Mouse (Mus musculus) neural tube, embryonic 13.5 days (tissue): Measurements from ENCODE around the gene Tmcc1. TPM values are rescaled to one million over a fixed set of nuclear protein-coding genes. Genes with fewer than 3 reads are reported as not detected.
"Not testable (repeated sequence)": the region's sequence is repeated elsewhere in the genome, so short reads cannot be mapped to it uniquely, and the experiment has no call there.

ENCODE experiments used
- ATAC-seq: fragments of 200-750 bp; cut with Nextera tagmentation; 2 replicates; pipeline ENCODE4 v1.8.0; 2017; ENCODE audit warnings: low read depth, mild to moderate bottlenecking, moderate TSS enrichment, moderate library complexity
- H3K27ac ChIP-seq: fragments of 300-500 bp; sonication (generic); replicated peaks from 2 replicates; pipeline ENCODE4 v1.5.1; 2015; ENCODE audit warnings: moderate library complexity, mild to moderate bottlenecking, inconsistent platforms
- H3K27me3 ChIP-seq: fragments of 300-500 bp; sonication (generic); 2 replicates; pipeline ENCODE4 v1.6.1; 2015; ENCODE audit warnings: mild to moderate bottlenecking, inconsistent platforms
- H3K36me3 ChIP-seq: fragments of 300-500 bp; sonication (generic); 2 replicates; pipeline ENCODE4 v1.6.1; 2015; ENCODE audit warnings: mild to moderate bottlenecking, inconsistent platforms
- H3K4me1 ChIP-seq: fragments of 300-500 bp; sonication (generic); replicated peaks from 2 replicates; pipeline ENCODE4 v1.6.1; 2015; ENCODE audit warnings: inconsistent platforms
- H3K4me2 ChIP-seq: fragments of 300-500 bp; sonication (generic); 2 replicates; pipeline ENCODE4 v1.6.1; 2015; ENCODE audit warnings: inconsistent platforms, mild to moderate bottlenecking, moderate library complexity
- H3K4me3 ChIP-seq: fragments of 300-500 bp; sonication (generic); 2 replicates; pipeline ENCODE4 v1.5.1; 2015; ENCODE audit warnings: mild to moderate bottlenecking, inconsistent platforms
- H3K9ac ChIP-seq: fragments of 300-500 bp; sonication (generic); 2 replicates; pipeline ENCODE4 v1.6.1; 2015; ENCODE audit warnings: moderate library complexity, mild to moderate bottlenecking, inconsistent platforms
- H3K9me3 ChIP-seq: fragments of 300-500 bp; sonication (generic); 2 replicates; pipeline ENCODE4 v1.6.1; 2016; ENCODE audit warnings: inconsistent platforms
- WGBS: fragments of 180-500 bp; shearing (Covaris S2); methylation state at CpG from one replicate; pipeline ENCODE4 v1.1.7; 2015; 5-methylcytosine and 5-hydroxymethylcytosine counted together
- polyA plus RNA-seq: library from polyadenylated mRNA; unstranded; fragments of >200 nt; fragmentation: Nextera tagmentation; extraction: Ambion mirVana; gene quantifications from 2 replicates; pipeline ENCODE4 v1.2.1, GENCODE M21; 2015

Gene Tmcc1
- polyA plus RNA-seq = 32.1 and 32.4 TPM in 2 replicates

DNA sequence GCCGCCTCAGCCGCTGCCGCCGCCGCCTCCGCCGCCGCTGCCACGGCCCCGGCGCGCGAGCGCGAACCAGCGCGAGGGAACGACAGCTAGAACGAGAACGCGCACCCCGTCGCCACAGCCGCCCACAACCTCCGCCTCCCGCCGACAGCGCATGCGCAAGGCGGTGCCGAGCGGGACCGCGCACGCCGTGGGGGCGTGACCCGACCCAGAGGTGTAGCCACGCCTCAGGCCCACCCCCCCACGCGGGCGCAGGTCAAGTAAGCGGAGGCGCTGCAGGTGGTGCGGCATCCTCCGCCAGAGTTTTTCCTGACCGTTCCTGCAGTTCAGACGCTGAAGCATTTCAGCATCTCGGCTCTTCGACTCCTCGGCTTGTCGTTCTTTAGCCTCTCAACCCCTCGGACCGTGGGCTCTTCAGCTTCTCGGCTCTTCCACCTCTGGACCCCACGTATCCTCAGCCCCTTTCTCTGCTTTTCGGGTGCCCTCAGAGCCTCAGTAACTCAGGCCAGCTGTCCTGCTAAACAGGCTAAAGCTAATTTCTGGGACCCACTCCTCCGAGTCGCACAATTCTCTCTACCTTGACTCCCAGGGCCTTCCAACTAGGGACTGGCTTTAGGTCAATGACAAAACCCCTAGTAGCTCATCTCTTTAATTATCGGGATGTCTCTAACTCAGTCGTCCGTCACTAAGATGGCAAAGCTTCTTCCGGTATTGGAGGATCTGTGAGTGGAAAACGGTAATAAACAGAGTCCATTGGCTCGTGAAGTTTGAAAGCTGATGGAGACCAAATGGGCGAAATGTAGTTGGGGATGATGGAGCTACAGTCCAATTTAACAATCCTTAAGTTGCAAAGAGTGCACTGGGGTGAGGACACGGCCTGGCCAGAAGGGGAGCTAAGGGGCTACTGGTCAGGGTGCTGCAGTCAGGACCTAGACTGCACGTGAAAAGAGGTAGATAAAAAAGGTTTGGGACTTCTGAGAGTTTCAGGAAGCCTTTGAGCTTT lies at the start of gene Tmcc1:
Tmcc1 (minus strand) TSS at position 93 of the 1,000 bp plus-strand sequence.
- peak within 1 kb of the TSS; percentile 96 for H3K4me3 ChIP-seq
- H3K9me3 ChIP-seq = no peaks in the 10 kb centered on the region
- H3K4me2 ChIP-seq = peak within 1 kb of the TSS; percentile 94
- H3K4me1 ChIP-seq = peaks cover 38% of the 10 kb centered on the region
- H3K36me3 ChIP-seq = no peaks in the 10 kb centered on the region
- no peaks in the 10 kb centered on the region for H3K27me3 ChIP-seq
- peak within 1 kb of the TSS; percentile 87 for H3K27ac ChIP-seq
- H3K9ac ChIP-seq = peak within 1 kb of the TSS; percentile 94
- under 1% methylated on average over 55 of the region's 68 CpGs for WGBS
- ATAC-seq = peak; percentile 87

GRCm38 (mm10) chr6:116240371-116240770 lies 47.1 kb upstream of the Tmcc1 start:
- Histone ChIP-seq H3K4me1 (no peaks in the 10 kb centered on the region), H3K9ac (no peak overlapping the region), H3K4me3 (no peak overlapping the region), H3K9me3 (no peaks in the 10 kb centered on the region), H3K4me2 (no peak overlapping the region), H3K27ac (no peak overlapping the region), H3K36me3 (peaks cover 79% of the 10 kb centered on the region), H3K27me3 (no peaks in the 10 kb centered on the region)
- WGBS = 82% methylated on average over 2 of the region's 2 CpGs
- ATAC-seq = no peak

- Histone ChIP-seq H3K27me3 (no peaks in the 10 kb centered on the region), H3K36me3 (peaks cover 82% of the 10 kb centered on the region), H3K4me1 (no peaks in the 10 kb centered on the region), H3K4me2 (no peak overlapping the region), H3K9ac (no peak overlapping the region), H3K9me3 (no peaks in the 10 kb centered on the region), H3K27ac (no peak overlapping the region), H3K4me3 (no peak overlapping the region)
- 91% methylated on average over 5 of the region's 5 CpGs for WGBS
- ATAC-seq = no peak
Measured at GRCm38 (mm10) chr6:116238083-116238482, 44.8 kb upstream of the Tmcc1 start.

GRCm38 (mm10) chr6:116235336-116235735 lies 42.0 kb upstream of the Tmcc1 start:
- Histone ChIP-seq H3K4me1 (no peaks in the 10 kb centered on the region), H3K27me3 (no peaks in the 10 kb centered on the region), H3K9me3 (no peaks in the 10 kb centered on the region), H3K4me3 (no peak overlapping the region), H3K4me2 (no peak overlapping the region), H3K36me3 (peaks cover 86% of the 10 kb centered on the region), H3K9ac (no peak overlapping the region), H3K27ac (no peak overlapping the region)
- WGBS = 87% methylated on average over 5 of the region's 5 CpGs
- no peak for ATAC-seq

GRCm38 (mm10) chr6:116234821-116235220 lies 41.5 kb upstream of the Tmcc1 start:
- H3K4me1 ChIP-seq, H3K27me3 ChIP-seq, H3K9ac ChIP-seq, H3K27ac ChIP-seq, ATAC-seq, H3K4me2 ChIP-seq, H3K9me3 ChIP-seq, H3K4me3 ChIP-seq: not testable (repeated sequence)
- H3K36me3 ChIP-seq = peaks cover 85% of the 10 kb centered on the region
- WGBS = 93% methylated on average over 2 of the region's 2 CpGs

DNA sequence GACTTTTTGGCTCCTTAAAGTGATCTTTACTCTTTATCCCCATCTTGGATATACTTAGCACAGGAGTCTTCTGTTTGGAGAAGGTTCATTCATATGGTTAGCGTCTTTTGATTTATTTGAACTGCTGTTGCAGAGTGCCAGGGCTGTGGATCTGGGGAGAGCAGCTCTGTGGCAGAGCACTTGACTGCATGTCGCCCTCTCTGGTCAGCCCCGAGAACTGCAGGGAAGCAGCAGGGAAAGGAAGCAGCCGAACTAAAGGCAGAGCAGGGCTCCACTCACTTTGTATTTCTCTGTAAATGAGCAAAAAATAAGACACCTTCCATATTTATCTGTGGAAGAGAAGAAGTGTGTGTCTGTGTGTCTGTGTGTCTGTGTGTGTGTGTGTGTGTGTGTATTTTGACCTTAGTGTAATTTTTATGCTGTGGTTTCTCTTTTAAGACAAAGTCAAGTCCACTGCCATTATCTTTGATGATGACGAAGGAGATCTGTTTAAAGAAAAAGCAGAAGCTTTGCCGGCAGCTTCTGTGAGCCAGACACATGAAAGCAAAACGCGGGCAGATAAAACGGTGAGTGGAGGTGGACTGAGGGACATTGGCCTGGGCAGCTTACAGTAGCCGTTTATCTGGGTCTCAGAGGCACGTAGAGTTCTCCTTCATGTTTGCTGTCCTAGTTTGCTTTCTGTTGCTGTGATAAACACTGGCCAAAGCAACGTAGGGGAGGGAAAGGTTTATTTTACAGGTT lies 35.7 kb upstream of the Tmcc1 start:
- no peaks in the 10 kb centered on the region for H3K27me3 ChIP-seq
- H3K9me3 ChIP-seq = no peaks in the 10 kb centered on the region
- no peak overlapping the region for H3K4me2 ChIP-seq
- H3K4me1 ChIP-seq = no peaks in the 10 kb centered on the region
- H3K4me3 ChIP-seq = no peak overlapping the region
- H3K9ac ChIP-seq = no peak overlapping the region
- no peak overlapping the region for H3K27ac ChIP-seq
- WGBS = 67% methylated on average over 12 of the region's 12 CpGs
- peaks cover 87% of the 10 kb centered on the region for H3K36me3 ChIP-seq
- ATAC-seq = no peak

DNA sequence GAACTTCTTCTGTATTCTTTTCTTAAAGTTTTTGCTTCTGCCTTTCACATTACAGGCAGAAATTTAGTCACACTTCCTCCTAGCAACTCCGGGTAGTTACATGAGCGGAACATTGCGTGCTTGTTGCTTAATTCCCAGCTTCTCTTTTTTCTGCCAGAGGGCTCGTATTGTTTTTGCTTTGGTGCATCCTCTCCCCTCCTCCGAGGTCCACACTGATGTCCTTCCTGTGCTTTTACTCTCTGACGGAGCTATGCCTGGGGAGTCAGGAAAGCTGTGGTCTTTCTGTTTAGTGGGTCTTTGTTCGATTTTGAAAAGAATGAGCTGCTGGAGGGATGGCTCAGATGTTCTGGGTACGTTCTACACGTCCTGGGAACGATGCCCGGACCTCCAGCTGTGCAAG lies 34.5 kb upstream of the Tmcc1 start:
- 67% methylated on average over 11 of the region's 11 CpGs for WGBS

DNA sequence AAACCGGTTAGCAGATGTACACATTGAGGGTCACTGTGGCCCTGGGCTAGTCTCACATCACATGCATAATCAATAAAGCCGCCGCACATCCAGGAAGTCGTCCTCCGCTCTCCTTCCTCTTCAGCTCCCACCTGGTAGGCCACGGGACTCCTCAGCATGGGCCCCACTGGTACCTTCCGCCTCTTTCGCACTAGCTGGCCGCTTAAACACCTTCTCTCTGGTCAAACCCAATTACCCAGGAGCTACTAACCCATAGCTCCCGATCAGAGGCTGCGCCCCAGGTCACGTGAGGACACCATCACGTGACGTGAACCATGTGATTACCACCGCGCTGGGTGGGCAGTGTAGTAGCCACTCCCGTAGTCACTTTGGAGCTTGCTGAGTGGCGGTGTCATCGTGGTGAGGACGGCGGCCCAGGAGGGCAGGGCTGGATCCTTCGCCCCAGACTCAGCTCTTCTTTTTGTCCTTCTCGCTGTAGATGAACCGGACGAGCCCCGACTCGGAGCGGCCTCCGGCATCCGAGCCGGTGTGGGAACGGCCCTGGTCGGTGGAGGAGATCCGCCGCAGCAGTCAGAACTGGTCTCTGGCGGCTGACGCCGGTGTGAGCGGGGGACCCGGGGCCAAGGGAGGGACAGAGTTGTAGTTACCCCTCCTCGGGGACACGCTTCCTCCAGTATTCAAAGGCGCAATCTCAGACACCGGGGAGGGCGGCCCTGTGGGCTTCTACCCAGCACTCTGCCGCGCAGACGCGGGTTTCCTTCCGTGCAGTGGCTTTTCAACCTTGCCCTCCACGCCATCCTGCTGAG lies 14.6 kb upstream of the Tmcc1 start, which contains the start of gene Washc2:
Washc2 (plus strand) TSS at position 310 of the 806 bp plus-strand sequence.
- peaks cover 29% of the 10 kb centered on the region for H3K4me1 ChIP-seq
- H3K9ac ChIP-seq = peak within 1 kb of the TSS; percentile 86
- H3K9me3 ChIP-seq = no peaks in the 10 kb centered on the region
- H3K4me2 ChIP-seq = peak within 1 kb of the TSS; percentile 89
- H3K27me3 ChIP-seq = no peaks in the 10 kb centered on the region
- H3K36me3 ChIP-seq = peaks cover 27% of the 10 kb centered on the region
- H3K4me3 ChIP-seq = peak within 1 kb of the TSS; percentile 65
- peak; percentile 98 for ATAC-seq
- H3K27ac ChIP-seq = peak within 1 kb of the TSS; percentile 83
- under 1% methylated on average over 51 of the region's 51 CpGs for WGBS

More for the DNA sequence above, 34.5 kb upstream of the Tmcc1 start:
- H3K9me3 ChIP-seq = no peaks in the 10 kb centered on the region
- ATAC-seq = no peak
- no peak overlapping the region for H3K4me2 ChIP-seq
- no peaks in the 10 kb centered on the region for H3K4me1 ChIP-seq
- no peak overlapping the region for H3K9ac ChIP-seq
- H3K36me3 ChIP-seq = peaks cover 86% of the 10 kb centered on the region
- no peak overlapping the region for H3K4me3 ChIP-seq
- H3K27ac ChIP-seq = no peak overlapping the region
- H3K27me3 ChIP-seq = no peaks in the 10 kb centered on the region

GRCm38 (mm10) chr6:116199682-116200081 lies 6.4 kb upstream of the Tmcc1 start:
- Histone ChIP-seq H3K9ac (no peak overlapping the region), H3K27me3 (no peaks in the 10 kb centered on the region; the same call in 1 of the 2 replicates), H3K9me3 (no peaks in the 10 kb centered on the region), H3K4me1 (no peaks in the 10 kb centered on the region), H3K36me3 (no peaks in the 10 kb centered on the region), H3K4me2 (no peak overlapping the region), H3K27ac (no peak overlapping the region), H3K4me3 (no peak overlapping the region)
- 79% methylated on average over 2 of the region's 2 CpGs for WGBS
- no peak for ATAC-seq

- H3K4me2 ChIP-seq = no peak overlapping the region
- H3K4me3 ChIP-seq = no peak overlapping the region
- no peaks in the 10 kb centered on the region for H3K36me3 ChIP-seq
- H3K9me3 ChIP-seq = no peaks in the 10 kb centered on the region
- H3K27me3 ChIP-seq = no peaks in the 10 kb centered on the region; the same call in 1 of the 2 replicates
- no peak overlapping the region for H3K27ac ChIP-seq
- WGBS = 45% methylated on average over 3 of the region's 3 CpGs
- H3K4me1 ChIP-seq = peaks cover 7% of the 10 kb centered on the region
- no peak overlapping the region for H3K9ac ChIP-seq
- ATAC-seq = no peak
Measured at GRCm38 (mm10) chr6:116198173-116198572, 4.9 kb upstream of the Tmcc1 start.

DNA sequence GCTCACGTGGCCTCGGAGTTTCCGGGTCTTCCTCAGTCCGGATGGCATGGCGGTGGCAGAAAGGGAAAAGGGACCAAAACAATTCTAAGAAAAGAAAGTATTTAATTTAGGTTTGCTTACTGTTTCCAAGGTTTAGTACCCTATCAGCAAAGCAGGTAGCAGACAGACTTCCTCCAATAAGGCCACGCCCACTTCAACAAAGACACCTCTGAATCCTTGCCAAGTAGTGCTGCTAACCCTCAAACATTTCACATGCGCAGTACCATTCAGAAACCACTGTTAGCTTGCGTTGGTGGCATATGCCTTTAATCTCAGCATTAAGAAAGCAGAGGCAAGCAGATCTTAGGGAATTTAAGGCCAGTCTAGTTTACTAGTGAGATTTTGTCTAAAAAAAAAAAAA lies 2.5 kb upstream of the Tmcc1 start:
- no peak overlapping the region for H3K27ac ChIP-seq
- ATAC-seq = no peak
- 64% methylated on average over 8 of the region's 8 CpGs for WGBS
- H3K9me3 ChIP-seq = no peaks in the 10 kb centered on the region
- H3K27me3 ChIP-seq = no peaks in the 10 kb centered on the region
- no peak overlapping the region for H3K4me3 ChIP-seq
- no peak overlapping the region for H3K9ac ChIP-seq
- no peaks in the 10 kb centered on the region for H3K36me3 ChIP-seq
- H3K4me1 ChIP-seq = peaks cover 25% of the 10 kb centered on the region
- no peak overlapping the region for H3K4me2 ChIP-seq
